Mouse (Mus musculus) retina, embryonic 14.5 days (tissue): Measurements from ENCODE around the gene Neurog2.
A peak's percentile ranks its signal among the peaks of the same experiment; 100 is the strongest.

Experiments used
- DNase-seq: peaks from one replicate; pipeline ENCODE4 v3.0.0-alpha.2; 2015; ENCODE audit warnings: low spot score

Neurog2 gene

DNA sequence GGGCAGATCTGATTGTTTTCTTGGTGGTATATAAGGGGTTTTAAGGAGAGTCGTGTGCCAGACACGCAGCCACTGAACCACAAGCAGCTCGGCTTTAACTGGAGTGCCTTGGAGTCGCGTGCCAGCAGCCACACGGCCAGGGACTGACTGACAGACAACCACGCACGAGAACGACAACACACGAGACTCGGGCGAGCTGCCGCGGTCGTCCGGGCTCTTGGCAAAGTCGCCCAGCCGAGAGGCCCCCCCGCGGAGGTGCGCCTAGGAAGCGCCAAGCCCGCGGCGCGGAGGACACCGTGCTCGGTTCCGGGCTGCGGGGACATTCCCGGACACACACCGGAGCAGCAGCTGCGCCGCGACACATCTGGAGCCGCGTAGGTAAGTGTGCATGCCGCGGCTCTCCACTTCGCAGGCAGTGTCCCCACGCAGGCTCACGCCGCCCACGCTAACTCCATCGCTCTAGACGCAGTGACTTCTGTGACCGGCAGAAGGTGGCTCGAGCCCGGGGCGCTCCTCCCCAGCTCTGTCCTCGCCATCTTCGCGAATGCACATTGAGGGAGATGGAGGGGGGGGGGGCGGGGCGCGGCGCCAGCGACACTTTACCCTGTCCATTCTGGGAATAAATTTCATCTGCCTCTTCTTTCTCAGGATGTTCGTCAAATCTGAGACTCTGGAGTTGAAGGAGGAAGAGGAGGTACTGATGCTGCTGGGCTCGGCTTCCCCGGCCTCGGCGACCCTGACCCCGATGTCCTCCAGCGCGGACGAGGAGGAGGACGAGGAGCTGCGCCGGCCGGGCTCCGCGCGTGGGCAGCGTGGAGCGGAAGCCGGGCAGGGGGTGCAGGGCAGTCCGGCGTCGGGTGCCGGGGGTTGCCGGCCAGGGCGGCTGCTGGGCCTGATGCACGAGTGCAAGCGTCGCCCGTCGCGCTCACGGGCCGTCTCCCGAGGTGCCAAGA, at the start of gene Neurog2:
Gene Neurog2, plus strand, starts transcription at position 56 of the 953 bp plus-strand sequence.
- DNase-seq = peak; percentile 64

DNA sequence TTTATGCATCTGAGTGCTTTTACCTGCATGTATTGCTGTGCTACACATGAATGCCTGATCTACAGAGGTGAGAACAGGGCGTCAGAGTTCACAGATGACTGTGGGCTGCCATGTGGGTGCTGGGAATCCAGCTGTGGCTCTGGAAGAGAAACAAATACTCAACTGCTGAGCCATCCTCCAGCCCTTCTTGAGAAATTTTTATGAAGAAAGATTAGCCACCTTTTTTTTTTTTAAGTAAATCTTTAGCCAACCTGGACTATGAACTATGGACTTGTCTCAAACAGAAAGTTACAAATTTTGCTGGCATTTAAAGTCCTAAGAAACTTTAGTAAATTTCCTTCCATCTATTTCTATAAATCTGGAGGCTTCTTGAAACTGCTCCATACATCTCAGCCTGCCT, 35.8 kb upstream of the Neurog2 start:
- DNase-seq = no peak

DNA sequence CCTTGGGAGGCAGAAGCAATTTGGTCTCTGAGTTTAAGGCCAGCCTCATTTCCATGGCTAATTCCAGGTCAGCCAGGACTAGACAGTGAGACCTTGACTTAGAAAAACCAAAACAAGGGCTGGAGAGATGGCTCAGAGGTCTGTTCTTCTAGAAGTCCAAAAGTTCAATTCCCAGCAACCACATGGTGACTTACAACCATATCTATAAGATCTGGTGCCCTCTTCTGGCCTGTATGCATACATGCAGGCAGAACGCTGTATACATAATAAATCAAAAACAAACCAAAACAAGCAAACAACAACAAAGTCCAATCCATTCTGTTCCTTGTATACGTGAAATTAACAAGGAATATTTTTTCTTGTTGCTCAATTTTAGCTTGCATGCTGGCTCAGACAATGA, 24.8 kb upstream of the Neurog2 start:
- DNase-seq = peak; percentile 20

DNA sequence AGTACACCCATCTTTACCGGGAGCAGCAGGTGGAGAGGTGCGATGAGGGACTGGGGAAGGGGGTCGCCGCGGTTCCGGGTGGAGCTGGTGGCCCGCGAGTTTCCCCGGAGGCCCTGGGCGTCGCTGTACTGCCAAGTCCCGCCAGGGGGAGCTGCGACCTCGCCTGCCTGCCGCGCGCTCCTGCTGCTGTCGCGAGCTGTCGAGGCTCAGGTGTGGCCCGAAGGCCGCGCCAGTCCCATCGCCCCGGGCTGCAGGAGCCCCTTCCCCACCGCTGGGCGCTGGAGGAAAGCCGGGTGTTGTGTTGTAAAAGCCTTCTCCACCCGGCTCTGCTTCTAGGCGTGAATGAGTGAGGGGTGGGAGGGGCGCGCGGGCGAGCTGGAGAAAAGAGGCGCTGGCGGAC, 7.6 kb upstream of the Neurog2 start:
- peak; percentile 91 for DNase-seq

DNA sequence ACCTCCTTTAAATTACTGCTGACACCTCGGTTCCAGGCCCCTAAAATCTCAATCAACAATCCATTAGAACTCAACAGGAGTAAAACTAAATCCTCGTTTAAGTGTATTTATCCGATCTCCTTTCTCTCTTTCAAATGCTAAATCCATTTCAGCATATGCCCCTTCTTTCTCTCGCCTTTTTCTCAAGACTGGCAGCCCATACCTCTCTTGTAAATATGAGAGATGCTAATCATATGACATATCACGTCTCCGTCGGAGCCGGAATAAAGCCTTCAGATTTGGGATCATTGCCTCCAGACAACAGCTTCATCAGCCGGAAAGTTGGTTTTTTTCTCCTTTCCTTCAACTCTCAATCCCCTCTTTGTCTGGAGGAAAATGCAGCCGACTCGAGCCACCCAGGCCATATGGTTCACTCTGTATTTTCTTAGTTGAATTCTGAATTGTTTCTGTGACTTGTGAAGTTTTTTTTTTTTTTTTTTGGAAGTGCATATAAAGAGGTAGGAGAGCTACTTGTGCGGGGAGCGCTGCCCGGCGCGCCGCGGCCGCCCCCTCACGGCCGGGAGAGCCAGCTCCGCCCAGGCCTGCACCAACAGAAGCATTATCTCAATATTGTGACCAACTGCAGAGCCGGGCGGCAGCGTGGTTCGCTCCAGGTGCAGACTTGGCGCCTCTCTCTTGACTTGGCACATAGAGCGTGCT, 7.1 kb upstream of the Neurog2 start:
- DNase-seq = peak; percentile 63

DNA sequence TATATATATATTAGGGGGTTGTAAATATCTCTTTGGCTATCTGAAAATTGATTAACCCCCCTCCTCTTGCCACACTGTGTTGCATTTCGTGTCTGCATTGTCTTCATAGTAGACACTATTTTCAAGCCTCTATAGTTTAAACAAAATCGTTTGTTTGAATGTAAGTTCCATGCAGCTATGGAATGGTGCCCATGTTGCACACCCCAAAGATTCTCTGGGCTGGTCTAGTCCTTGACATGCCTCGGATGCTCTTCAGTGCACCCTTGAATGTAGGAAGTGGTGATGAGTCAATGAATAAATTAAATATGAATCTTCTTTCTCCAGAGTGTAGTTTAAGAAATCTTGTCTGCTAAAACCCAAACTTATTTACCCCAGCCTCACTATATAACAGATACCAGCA, 6.4 kb upstream of the Neurog2 start:
- DNase-seq = no peak

DNA sequence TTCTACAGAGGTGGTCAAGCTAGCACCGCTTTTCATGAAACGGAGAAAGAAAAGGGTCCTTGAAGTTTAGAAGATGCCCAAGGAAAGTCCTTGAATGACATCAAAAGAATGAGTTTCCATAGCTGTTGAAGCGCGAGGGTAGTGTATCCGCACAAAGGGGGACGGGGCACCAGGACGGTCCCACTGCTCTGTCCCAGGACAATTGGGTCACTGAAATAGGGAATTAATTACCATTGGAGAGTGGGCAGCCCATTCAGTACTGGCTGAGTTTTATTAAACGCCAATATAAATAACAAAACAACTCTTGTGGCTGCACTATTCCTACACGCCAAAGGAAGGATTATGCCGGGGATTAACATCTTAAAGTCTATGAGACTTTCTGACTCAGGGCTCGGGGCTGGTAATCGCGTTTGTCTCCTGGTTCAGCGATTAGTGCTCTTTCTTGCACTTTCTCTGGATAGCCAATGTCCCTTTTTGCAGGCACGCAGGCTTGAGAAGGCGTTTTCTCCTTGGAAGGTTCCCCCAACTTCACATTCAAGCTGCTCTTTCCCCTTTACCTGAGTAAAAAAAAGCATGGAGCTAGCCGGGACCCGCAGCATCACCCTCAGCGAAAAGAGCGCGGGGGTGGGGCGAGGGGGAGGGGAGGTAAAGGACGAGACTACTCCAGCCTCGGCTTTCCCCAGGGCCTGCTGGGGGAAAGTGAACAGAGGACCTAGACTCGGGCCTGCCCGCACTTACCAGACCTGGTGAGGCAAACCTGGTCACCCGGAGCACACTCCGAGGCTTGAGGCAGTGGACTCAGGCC, 5.6 kb upstream of the Neurog2 start:
- peak; percentile 49 for DNase-seq

DNA sequence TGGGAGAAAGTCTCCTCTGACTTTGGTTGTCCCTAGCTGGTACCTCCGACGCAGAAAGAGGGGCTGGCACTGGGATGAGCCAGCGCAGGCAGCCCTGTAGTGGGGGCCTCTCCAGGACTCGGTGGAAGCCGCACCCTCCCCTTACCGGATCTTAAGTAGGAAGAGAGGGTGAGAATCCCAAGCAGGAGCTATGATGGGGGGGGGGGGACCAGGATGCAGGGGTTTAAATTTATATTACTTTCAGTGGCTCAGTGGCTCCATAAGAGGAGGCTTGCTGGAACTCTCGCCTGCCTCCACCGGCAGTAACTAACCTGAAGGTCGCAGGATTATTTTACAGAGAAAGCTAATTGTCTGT, 5.0 kb upstream of the Neurog2 start:
- no peak for DNase-seq

DNA sequence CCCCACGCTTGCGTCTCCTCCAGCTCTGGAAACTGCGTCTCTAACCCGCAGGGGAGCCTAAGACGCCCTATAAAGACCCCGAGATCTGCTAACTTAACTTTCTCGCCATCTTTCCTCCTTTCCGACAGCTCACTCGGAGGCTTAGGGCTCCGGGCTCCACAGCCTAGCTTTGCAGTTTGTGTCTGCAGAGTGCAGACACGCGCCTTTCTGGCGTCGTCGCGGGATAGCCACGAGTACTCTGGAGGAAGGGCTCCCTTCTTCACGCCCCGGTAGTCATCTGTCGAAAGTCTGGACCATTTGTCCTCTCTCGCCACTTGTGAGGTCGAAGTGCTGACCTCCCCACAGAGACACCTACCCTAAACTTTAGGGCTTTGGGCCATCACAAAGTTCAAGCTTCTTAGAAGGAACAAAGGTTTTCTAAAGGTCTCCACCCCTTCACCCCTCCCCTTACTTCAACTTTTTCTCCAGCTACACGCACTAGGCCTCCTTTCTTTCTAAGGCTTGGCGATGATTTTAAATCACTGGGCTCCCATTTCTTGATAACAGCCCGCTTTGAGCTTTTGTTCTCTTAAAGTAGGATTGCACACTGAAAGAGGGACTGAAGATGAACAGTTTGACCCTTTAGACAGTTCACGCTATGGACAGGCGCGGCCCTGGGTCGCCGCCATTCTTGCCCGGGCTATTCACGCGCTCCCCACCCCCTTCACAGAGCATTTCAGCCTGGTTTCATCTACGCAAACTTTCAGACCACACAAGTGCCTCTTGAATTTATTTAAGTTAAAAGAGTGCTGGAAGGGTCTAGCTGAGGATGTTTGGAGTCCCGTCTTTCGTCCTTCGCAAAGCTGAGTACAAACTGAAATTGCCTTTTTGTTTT, 4.4 kb upstream of the Neurog2 start:
- no peak for DNase-seq

DNA sequence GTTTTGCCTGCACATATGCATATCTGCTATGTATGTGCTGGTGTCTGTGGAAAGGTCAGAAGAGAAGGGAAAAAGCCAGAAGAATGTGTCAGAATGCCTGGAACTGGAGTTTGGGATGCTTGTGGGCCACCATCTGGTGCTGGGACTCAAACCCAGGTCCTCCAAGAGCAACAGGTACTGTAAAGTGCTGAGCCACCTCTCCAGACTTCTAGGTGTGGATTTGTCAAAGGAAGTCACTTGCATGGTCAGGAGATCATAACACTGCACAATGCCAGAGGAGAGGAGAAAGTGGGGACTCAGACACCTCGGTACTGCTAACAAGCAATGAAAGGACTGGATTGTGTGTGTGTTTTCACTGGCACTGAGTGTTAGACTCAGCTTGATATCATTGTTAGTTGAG, 2.7 kb upstream of the Neurog2 start:
- no peak for DNase-seq

DNA sequence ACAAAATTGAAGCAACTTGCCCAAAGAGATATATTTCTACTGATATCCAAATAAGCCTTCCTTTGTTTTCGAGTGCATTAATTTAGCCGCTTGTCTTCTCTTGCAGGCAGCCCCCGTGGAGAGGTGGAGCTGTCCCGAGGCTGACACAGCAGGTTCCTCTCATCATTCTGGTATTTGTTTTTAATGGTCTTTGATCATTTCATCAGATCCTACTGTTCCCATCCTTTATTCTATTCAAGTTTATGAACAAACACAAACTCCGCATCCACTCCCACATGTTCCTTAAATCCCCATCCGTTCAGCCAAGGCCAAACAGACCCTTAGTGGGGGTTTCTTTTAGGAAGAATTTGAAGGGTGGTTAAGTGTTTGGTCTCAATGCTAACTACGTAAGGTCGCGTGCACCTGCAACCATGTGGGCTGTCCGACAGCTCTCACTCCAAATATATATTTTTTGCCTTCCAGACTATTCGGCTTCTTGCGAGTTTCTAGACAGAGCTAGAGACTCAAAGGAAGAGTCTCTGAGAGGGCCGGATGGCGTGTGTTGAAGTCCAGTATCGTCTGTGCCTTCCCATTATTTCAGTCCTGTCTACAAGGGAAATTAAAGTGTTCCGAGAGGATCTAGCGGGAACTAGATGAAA, 2.1 kb upstream of the Neurog2 start:
- no peak for DNase-seq

DNA sequence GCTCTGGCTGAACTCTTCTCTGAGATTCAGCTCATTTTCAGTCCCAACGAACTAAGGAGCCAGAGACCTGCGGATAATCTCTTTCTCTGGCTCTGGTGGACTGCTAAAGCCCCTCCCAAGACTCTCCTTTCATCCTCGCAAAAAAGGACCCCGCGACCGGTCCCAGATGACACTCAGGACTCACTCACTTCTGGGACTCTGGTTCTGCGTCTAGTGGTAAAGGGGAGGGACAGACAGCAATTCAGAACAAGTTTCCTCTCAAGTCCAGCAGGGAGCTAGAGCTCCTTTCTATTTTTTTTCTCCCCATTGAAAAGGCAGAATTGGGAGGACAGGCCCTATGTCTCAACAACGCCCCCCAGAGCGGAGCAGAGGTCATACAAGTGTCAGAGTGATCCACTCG, 1.4 kb upstream of the Neurog2 start:
- DNase-seq = peak; percentile 60

DNA sequence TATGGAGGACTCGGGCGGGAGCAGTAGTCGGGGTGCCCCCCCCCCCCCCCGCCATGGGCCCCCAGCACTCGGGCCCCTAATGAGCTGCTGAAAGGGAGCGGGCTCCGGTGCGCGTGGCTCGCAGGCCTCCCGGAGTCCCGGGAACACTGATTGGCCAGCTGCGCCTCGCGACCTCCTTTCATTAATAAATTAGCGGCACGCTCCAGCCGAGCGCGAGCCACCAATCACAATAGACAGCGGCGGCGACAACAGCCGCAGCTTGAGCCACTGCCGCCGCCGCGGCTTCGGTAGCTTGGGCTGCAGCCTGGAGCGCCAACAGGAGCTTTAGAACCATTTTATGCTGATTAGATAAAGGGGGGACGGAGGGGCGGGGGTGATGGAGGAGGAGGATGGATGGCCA, 404 bp upstream of the Neurog2 start:
- peak; percentile 96 for DNase-seq

DNA sequence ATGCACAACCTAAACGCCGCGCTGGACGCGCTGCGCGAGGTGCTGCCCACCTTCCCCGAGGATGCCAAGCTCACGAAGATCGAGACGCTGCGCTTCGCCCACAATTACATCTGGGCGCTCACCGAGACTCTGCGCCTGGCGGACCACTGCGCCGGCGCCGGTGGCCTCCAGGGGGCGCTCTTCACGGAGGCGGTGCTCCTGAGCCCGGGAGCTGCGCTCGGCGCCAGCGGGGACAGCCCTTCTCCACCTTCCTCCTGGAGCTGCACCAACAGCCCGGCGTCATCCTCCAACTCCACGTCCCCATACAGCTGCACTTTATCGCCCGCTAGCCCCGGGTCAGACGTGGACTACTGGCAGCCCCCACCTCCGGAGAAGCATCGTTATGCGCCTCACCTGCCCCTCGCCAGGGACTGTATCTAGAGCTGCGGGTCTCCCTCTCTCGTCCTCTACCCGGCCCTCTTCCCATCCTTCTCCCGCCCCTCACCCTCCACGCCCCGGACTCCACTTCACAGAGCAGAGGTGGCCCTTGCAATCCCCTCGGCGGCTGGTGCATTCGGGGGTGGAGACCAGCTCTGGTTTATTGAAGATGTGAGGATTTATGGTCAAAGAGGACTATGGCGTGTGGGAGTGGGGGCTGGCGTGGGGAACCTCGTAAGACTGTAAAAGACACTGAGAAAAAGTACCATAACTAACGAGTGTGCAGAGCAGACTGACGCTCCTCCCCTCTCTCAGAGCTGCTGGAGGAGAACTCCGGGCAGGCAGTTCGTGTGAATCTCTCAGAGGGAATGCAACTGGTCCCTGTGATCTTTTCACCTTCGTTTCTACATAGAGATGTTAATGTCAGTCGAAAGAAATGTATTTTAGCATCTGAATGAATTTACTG, 1.4 kb downstream of the Neurog2 start:
- peak; percentile 92 for DNase-seq

DNA sequence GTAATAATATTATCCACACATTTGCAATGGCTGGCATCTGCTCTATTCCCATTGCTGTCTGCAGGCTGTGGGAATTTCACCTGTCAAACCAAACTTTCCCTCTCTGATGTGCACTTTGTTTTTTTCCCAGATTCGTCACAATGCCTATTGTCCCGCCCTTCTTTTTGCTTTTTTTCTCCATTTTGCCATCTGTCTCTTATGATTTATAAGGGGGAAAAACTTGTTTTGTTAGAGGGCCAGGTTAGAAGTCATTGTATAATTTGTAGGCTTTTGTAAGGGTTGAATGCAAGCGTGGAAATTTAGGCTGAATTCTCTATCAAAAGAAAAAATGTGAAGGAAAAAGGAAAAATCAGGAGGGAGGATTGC, 2.0 kb downstream of the Neurog2 start:
- DNase-seq = no peak

DNA sequence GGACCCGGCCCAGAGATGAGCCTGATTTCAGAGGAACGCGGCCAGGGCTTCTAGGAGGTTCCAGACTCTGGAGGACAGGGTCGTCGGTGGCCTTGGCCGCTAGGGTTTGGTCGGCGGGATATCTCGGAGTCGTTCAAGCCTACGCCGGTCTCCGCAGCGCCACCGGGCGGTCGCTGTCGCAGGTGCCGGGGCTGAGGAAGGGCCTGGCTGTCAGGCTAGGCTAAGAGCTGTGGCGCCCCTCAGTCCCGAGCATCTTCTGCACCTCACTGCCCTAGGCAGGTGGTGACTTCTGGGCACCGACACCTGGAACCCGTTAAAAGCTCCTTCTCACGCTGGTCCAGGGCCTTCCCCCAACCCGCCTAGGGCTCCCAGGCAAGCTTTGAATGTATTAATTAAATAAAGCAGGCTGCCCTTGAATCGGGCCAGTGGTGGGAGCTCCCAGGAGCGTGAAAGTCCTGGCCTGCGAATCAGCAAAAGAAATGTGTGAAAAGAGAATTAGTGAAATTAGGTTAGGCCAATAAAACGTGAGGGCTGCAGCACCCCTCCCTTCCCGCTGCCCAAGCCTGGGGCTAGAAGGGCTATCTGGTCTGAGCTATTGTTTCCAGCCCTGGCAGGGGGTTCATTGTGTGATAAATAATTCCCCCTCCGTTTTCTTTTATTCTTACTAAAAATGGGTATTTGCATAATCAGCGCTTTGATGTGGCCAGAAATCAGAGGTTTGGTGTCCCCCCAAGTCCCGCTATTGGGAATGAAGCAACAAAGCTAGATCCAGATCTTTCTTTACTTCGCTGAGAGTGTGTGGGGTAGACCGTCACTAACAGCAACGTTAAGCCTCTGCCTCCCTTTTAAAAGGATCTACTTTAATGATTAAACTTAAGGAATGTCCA, 7.2 kb downstream of the Neurog2 start:
- DNase-seq = peak; percentile 92

DNA sequence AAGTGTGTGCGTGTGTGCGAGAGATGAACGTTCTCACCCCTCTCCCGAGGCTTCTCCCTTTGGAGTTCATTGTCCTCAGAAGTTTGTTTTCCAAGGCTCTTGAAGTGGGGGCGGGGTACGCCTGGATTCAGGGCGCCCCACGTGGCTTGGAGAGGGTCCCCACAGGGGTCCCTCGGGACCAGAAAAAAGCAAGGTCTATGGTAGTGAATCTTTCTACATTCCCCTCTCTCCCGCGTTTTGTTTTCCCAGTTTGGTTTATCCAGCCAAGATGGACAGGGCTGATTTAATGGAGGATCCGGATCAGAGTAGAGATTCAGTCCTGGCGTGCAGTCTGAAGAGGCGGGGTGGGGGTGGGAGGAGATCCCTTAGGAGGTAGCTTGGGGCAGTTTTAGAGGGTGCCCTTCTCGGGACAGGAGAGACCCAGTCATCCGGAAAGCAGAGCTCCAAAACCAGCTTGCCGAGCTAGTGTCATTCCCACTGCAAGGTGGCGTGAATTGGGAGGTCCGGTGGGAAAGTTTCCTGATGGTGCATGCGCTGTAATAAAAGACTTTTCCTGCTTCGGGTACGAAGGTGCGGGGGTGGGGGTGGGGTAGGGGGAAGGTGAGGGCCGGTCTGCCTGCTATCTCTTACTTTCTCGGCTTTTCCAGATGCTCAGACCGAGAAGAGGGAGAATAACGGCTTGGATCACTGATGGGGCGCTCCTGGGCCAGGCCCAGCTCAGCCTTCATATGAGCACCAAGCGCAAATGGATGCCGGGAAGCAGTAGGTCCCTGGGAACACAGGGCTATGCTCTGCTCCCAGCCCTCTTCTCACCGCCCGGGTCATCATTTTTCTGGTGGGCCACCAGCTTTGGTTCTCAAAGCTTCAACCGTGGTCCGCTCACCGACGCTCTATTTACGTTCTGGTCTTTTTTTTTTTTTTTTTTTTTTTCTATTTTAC, 8.1 kb downstream of the Neurog2 start:
- peak; percentile 56 for DNase-seq

DNA sequence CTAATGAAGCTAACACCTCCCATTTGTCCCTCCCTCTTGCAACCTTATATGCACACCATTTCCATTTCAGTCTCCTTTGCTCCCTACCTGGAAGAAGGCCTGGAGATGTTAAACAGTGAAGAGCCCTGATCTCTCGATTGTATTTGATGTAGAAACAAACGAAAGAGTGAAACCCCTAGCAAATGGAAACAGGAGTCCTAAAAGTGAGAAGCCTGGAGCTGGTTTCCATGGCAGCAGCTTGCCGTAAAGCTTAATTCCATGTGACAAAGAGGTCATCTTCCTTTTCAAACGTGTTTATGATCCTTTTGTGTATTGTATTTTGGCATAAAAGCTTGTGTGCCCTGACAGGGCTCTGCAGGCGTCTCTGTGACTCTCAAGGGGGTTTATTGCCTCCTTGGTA, 9.3 kb downstream of the Neurog2 start:
- DNase-seq = peak; percentile 79
